ENCODE assay signal across 10 mouse cellular contexts in the genomic region with DNA sequence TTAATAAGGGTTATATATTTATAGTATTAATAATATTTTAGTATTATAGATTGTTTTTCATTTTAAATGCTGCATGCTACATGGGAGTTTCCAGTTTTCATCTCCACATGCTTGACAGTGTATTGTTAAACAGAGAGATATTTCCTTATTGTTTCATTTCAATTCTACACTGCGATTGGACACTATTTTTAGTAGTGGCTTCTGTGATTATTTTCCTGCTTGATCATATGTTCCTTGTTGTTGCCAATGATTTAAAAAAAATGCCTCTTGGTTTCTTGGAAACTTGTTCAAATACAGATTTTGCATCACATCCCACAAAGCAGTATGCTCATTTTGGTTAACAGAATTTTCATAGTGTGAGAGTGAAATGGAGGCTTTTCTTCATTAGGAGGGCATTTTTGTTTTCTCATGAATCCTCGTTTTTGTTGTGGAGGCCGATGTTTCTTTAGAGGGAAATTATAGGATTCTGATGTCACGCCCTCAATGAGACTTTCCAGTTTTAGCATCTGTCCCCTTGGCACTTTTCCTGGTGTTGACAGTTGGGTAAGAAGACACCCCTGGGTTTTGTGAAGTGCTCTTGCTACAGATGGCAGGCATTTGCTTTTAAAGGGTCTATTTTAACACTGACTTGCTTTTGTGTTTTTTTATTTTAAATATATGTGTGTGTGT. TPM values are rescaled to one million over a fixed set of nuclear protein-coding genes. Genes with fewer than 3 reads are reported as not detected.
DNase-seq lines count a peak whose midpoint lies in the region; ATAC-seq and TF ChIP-seq lines count a peak whose summit lies in the region.
"Had no signal": no experiment of that assay in that cellular context is flagged by ENCODE, and none has a peak within 500 bp of the region (broad histone marks: within the 10 kb centered on the region; RNA-seq: fewer than 3 reads in every experiment).

No protein-coding gene starts in this region.

- TF ChIP-seq CTCF in midbrain, postnatal 0 days (IDR thresholded peaks at IDR 0.05) = no peak
- no peak for TF ChIP-seq CTCF in heart, postnatal 0 days (IDR thresholded peaks at IDR 0.05; ENCODE audit: low read depth)

- no peak overlapping the region for H3K27ac ChIP-seq in embryonic facial prominence, embryonic 14.5 days (replicated peaks; ENCODE audit: low read depth, low read length)
- no peak overlapping the region for H3K27ac ChIP-seq in embryonic facial prominence, embryonic 10.5 days (replicated peaks)
- no peak overlapping the region for H3K27ac ChIP-seq in midbrain, postnatal 0 days (ENCODE audit: low read depth, low read length)
- no peak overlapping the region for H3K27ac ChIP-seq in midbrain, embryonic 15.5 days
- H3K27ac ChIP-seq in heart, postnatal 0 days (ENCODE audit: low read depth) = peak overlapping the region; percentile 55

- no peaks in the 10 kb centered on the region for H3K4me1 ChIP-seq in embryonic facial prominence, embryonic 14.5 days (ENCODE audit: control insufficient read depth, insufficient read depth, low read length)
- no peaks in the 10 kb centered on the region for H3K4me1 ChIP-seq in embryonic facial prominence, embryonic 10.5 days
- no peaks in the 10 kb centered on the region for H3K4me1 ChIP-seq in midbrain, postnatal 0 days (ENCODE audit: insufficient read depth, low read length)
- no peaks in the 10 kb centered on the region for H3K4me1 ChIP-seq in midbrain, embryonic 15.5 days
- no peaks in the 10 kb centered on the region for H3K4me1 ChIP-seq in heart, postnatal 0 days (ENCODE audit: control insufficient read depth, insufficient read depth)

- WGBS in embryonic facial prominence, embryonic 14.5 days = 56% methylated on average over 4 of the region's 4 CpGs
- WGBS in embryonic facial prominence, embryonic 10.5 days = 80% methylated on average over 4 of the region's 4 CpGs
- 79% methylated on average over 4 of the region's 4 CpGs for WGBS in midbrain, postnatal 0 days
- 72% methylated on average over 4 of the region's 4 CpGs for WGBS in midbrain, embryonic 15.5 days
- 29% methylated on average over 4 of the region's 4 CpGs for WGBS in heart, postnatal 0 days

- H3ac ChIP-seq in myocyte (ENCODE audit: control insufficient read depth, insufficient read length) = no peak overlapping the region

- TF ChIP-seq EP300 in heart, postnatal 0 days (IDR thresholded peaks at IDR 0.05; ENCODE audit: low read depth) = no peak

- H3K27me3 ChIP-seq in embryonic facial prominence, embryonic 14.5 days (replicated peaks; ENCODE audit: control insufficient read depth, insufficient read depth, low read length) = no peaks in the 10 kb centered on the region
- no peaks in the 10 kb centered on the region for H3K27me3 ChIP-seq in embryonic facial prominence, embryonic 10.5 days (replicated peaks; ENCODE audit: low read depth, poor library complexity, severe bottlenecking)
- no peaks in the 10 kb centered on the region for H3K27me3 ChIP-seq in midbrain, postnatal 0 days (ENCODE audit: insufficient read depth, low read length)
- no peaks in the 10 kb centered on the region for H3K27me3 ChIP-seq in midbrain, embryonic 15.5 days (replicated peaks)
- H3K27me3 ChIP-seq in heart, postnatal 0 days (ENCODE audit: control insufficient read depth, insufficient read depth, low read length) = no peaks in the 10 kb centered on the region
- H3K27me3 ChIP-seq in myocyte (ENCODE audit: control insufficient read depth, insufficient read depth, insufficient read length) = no peaks in the 10 kb centered on the region

- peak; percentile 55; the same call in 1 of the 2 replicates for ATAC-seq in embryonic facial prominence, embryonic 14.5 days (ENCODE audit: low read depth)
- no peak for ATAC-seq in midbrain, postnatal 0 days (ENCODE audit: low FRiP score)
- no peak for ATAC-seq in midbrain, embryonic 15.5 days (replicated peaks)
- ATAC-seq in heart, postnatal 0 days (ENCODE audit: insufficient read depth, low read depth) = peak; percentile 49; the same call in 1 of the 2 replicates

- DNase-seq in embryonic facial prominence, embryonic 14.5 days (ENCODE audit: low spot score) = peak; percentile 80
- no peak for DNase-seq in embryonic facial prominence, embryonic 10.5 days (ENCODE audit: low spot score)
- peak; percentile 85 for DNase-seq in midbrain, postnatal 0 days (ENCODE audit: low spot score)
- DNase-seq in heart, postnatal 0 days (ENCODE audit: low spot score) = peak; percentile 59
- no peak for DNase-seq in thymus, postnatal 14 days
- no peak for DNase-seq in urinary bladder, postnatal 10 days (ENCODE audit: low spot score)
- DNase-seq: kidney, postnatal 14 days; right cerebral cortex, postnatal 14 days had no signal

- no peak overlapping the region for H3K9ac ChIP-seq in embryonic facial prominence, embryonic 14.5 days (ENCODE audit: low read depth, low read length)
- H3K9ac ChIP-seq in midbrain, postnatal 0 days (replicated peaks; ENCODE audit: low read length, poor library complexity, severe bottlenecking) = no peak overlapping the region
- H3K9ac ChIP-seq in midbrain, embryonic 15.5 days = no peak overlapping the region
- no peak overlapping the region for H3K9ac ChIP-seq in heart, postnatal 0 days (replicated peaks; ENCODE audit: low read depth, low read length)

- no peak overlapping the region for H3K4me2 ChIP-seq in embryonic facial prominence, embryonic 14.5 days (ENCODE audit: low read depth, low read length)
- no peak overlapping the region for H3K4me2 ChIP-seq in midbrain, postnatal 0 days (ENCODE audit: low read depth, low read length, poor library complexity, severe bottlenecking)
- H3K4me2 ChIP-seq in midbrain, embryonic 15.5 days = no peak overlapping the region
- H3K4me2 ChIP-seq in heart, postnatal 0 days (ENCODE audit: low read depth, low read length) = peak overlapping the region; percentile 41
- H3K4me2 ChIP-seq in myocyte (ENCODE audit: low read depth) = peak overlapping the region; percentile 39

- H3K36me3 ChIP-seq in embryonic facial prominence, embryonic 14.5 days (ENCODE audit: control insufficient read depth, insufficient read depth, low read length) = no peaks in the 10 kb centered on the region
- H3K36me3 ChIP-seq in embryonic facial prominence, embryonic 10.5 days (replicated peaks) = no peaks in the 10 kb centered on the region
- H3K36me3 ChIP-seq in midbrain, postnatal 0 days (ENCODE audit: insufficient read depth, low read length) = no peaks in the 10 kb centered on the region
- no peaks in the 10 kb centered on the region for H3K36me3 ChIP-seq in midbrain, embryonic 15.5 days (replicated peaks)
- H3K36me3 ChIP-seq in heart, postnatal 0 days (replicated peaks; ENCODE audit: control insufficient read depth, insufficient read depth, low read length) = no peaks in the 10 kb centered on the region
- H3K36me3 ChIP-seq in myocyte (ENCODE audit: control insufficient read depth, insufficient read depth) = no peaks in the 10 kb centered on the region

- no peak overlapping the region for H3K4me3 ChIP-seq in embryonic facial prominence, embryonic 14.5 days (ENCODE audit: low read depth, low read length)
- H3K4me3 ChIP-seq in embryonic facial prominence, embryonic 10.5 days = no peak overlapping the region
- H3K4me3 ChIP-seq in midbrain, postnatal 0 days (ENCODE audit: low read depth, low read length) = no peak overlapping the region
- H3K4me3 ChIP-seq in midbrain, embryonic 15.5 days = no peak overlapping the region
- no peak overlapping the region for H3K4me3 ChIP-seq in heart, postnatal 0 days (ENCODE audit: low read depth, low read length)
- no peak overlapping the region for H3K4me3 ChIP-seq in myocyte

- H3K79me2 ChIP-seq in myocyte (ENCODE audit: control insufficient read depth, insufficient read depth) = no peaks in the 10 kb centered on the region

- no peaks in the 10 kb centered on the region for H3K9me3 ChIP-seq in embryonic facial prominence, embryonic 14.5 days (ENCODE audit: control insufficient read depth, low read length)
- no peaks in the 10 kb centered on the region for H3K9me3 ChIP-seq in embryonic facial prominence, embryonic 10.5 days
- no peaks in the 10 kb centered on the region for H3K9me3 ChIP-seq in midbrain, postnatal 0 days (ENCODE audit: low read length)
- no peaks in the 10 kb centered on the region for H3K9me3 ChIP-seq in midbrain, embryonic 15.5 days
- no peaks in the 10 kb centered on the region for H3K9me3 ChIP-seq in heart, postnatal 0 days (replicated peaks; ENCODE audit: control insufficient read depth, low read length)

- TF ChIP-seq POLR2A in myocyte (IDR thresholded peaks at IDR 0.05; ENCODE audit: insufficient read length, low read depth) = no peak

TF ChIP-seq in myocyte, 11 proteins besides CTCF, POLR2A, EP300 and RAD21:
- TF ChIP-seq POLR2AphosphoS2 (IDR thresholded peaks at IDR 0.05; ENCODE audit: insufficient read length, low read depth) (no peak), E2F4 (IDR thresholded peaks at IDR 0.05; ENCODE audit: insufficient read depth) (no peak), MAX (IDR thresholded peaks at IDR 0.05; ENCODE audit: low read depth) (no peak), SRF (IDR thresholded peaks at IDR 0.05; ENCODE audit: control insufficient read depth, insufficient read length, low read depth) (no peak), MYOD1 (IDR thresholded peaks at IDR 0.05; ENCODE audit: control insufficient read depth in 1 of 3, insufficient read length in 2 of 3, low read depth in 2 of 3) (peak in 1 of 3 experiments; percentile 30), CEBPB (IDR thresholded peaks at IDR 0.05; ENCODE audit: insufficient read depth, poor library complexity, severe bottlenecking) (no peak), TCF3 (IDR thresholded peaks at IDR 0.05; ENCODE audit: insufficient read length, low read depth) (no peak), REST (IDR thresholded peaks at IDR 0.05; ENCODE audit: insufficient read depth, insufficient read length) (no peak), TCF12 (IDR thresholded peaks at IDR 0.05; ENCODE audit: insufficient read depth, poor library complexity, severe bottlenecking) (no peak), USF1 (IDR thresholded peaks at IDR 0.05; ENCODE audit: low read depth) (no peak), MYOG (IDR thresholded peaks at IDR 0.05; ENCODE audit: control insufficient read depth in 1 of 3, insufficient read depth in 1 of 3, insufficient read length in 2 of 3, low read depth in 2 of 3) (peak in 1 of 3 experiments; percentile 42)

RNA-seq across cellular contexts. Expression of gene Kcnj3, which starts 44.3 kb away (rescaled TPM):
- 0.98 and 1.0 TPM in 2 replicates for polyA plus RNA-seq in embryonic facial prominence, embryonic 14.5 days (2014; fragmentation: Nextera tagmentation; extraction: Ambion mirVana)
- polyA plus RNA-seq in embryonic facial prominence, embryonic 10.5 days (2016; fragmentation: Nextera tagmentation; extraction: Ambion mirVana) = 0.19 and 0.21 TPM in 2 replicates
- 25.3 and 29.7 TPM in 2 replicates for total RNA-seq in midbrain, postnatal 0 days (2014; rRNA removed)
- polyA plus RNA-seq in midbrain, postnatal 0 days (2015; fragmentation: Nextera tagmentation; extraction: Ambion mirVana) = 5.5 and 5.8 TPM in 2 replicates
- 4.7 and 5.2 TPM in 2 replicates for polyA plus RNA-seq in midbrain, embryonic 15.5 days (2015; fragmentation: Nextera tagmentation; extraction: Ambion mirVana)
- 18.2 and 19.7 TPM in 2 replicates for total RNA-seq in heart, postnatal 0 days (2014; rRNA removed; ENCODE audit: low replicate concordance)
- 8.6 and 8.8 TPM in 2 replicates for polyA plus RNA-seq in heart, postnatal 0 days (2015; fragmentation: Nextera tagmentation; extraction: Ambion mirVana)
- not detected for polyA plus RNA-seq in myocyte (2012; fragmentation: generic; extraction: Trizol)

Comparison
In these comparisons a context has a peak if more than half of its experiments do, and no peak if none do; other contexts are left out.
1. DNase-seq: peak in embryonic facial prominence, embryonic 14.5 days (single experiment), midbrain, postnatal 0 days (single experiment) and heart, postnatal 0 days (single experiment); none in embryonic facial prominence, embryonic 10.5 days (single experiment), thymus, postnatal 14 days (single experiment) and urinary bladder, postnatal 10 days (single experiment).
2. ATAC-seq: peak in embryonic facial prominence, embryonic 14.5 days (single experiment) and heart, postnatal 0 days (single experiment); none in midbrain, postnatal 0 days (single experiment) and midbrain, embryonic 15.5 days (single experiment).
3. H3K4me2 ChIP-seq: peak in heart, postnatal 0 days (single experiment) and myocyte (single experiment); none in embryonic facial prominence, embryonic 14.5 days (single experiment), midbrain, postnatal 0 days (single experiment) and midbrain, embryonic 15.5 days (single experiment).